Mouse (Mus musculus) midbrain, embryonic 10.5 days (tissue): ENCODE measurements around the gene Rab5a. TPM values are rescaled to one million over a fixed set of nuclear protein-coding genes. Genes with fewer than 3 reads are reported as not detected.

Experiments used
- DNase-seq: peaks from one replicate; pipeline ENCODE4 v3.0.0-alpha.2; 2017; ENCODE audit warnings: low spot score
- H3K27ac ChIP-seq: fragments of 300-500 bp; sonication (generic); replicated peaks from 2 replicates; pipeline ENCODE4 v1.5.1; 2016; ENCODE audit warnings: mild to moderate bottlenecking
- H3K27me3 ChIP-seq: fragments of 300-500 bp; sonication (generic); 2 replicates; pipeline ENCODE4 v1.6.1; 2016; ENCODE audit warnings: low read depth, mild to moderate bottlenecking; ENCODE audit not compliant: poor library complexity, severe bottlenecking
- H3K36me3 ChIP-seq: fragments of 300-500 bp; sonication (generic); 2 replicates; pipeline ENCODE4 v1.6.1; 2016; ENCODE audit warnings: mild to moderate bottlenecking, moderate library complexity
- H3K4me1 ChIP-seq: fragments of 300-500 bp; sonication (generic); 2 replicates; pipeline ENCODE4 v1.6.1; 2016
- H3K4me3 ChIP-seq: fragments of 300-500 bp; sonication (generic); 2 replicates; pipeline ENCODE4 v1.5.1; 2016; ENCODE audit warnings: mild to moderate bottlenecking, moderate library complexity
- H3K9me3 ChIP-seq: fragments of 300-500 bp; sonication (generic); replicated peaks from 2 replicates; pipeline ENCODE4 v1.6.1; 2016; ENCODE audit warnings: mild to moderate bottlenecking
- WGBS: fragments of 180-500 bp; shearing (Covaris S2); methylation state at CpG from one replicate; pipeline ENCODE4 v1.1.7; 2016; 5-methylcytosine and 5-hydroxymethylcytosine counted together
- polyA plus RNA-seq: library from polyadenylated mRNA; unstranded; fragments of >200 nt; fragmentation: Nextera tagmentation; extraction: Ambion mirVana; gene quantifications from 2 replicates; pipeline ENCODE4 v1.2.1, GENCODE M21; 2016

Gene Rab5a
- 66.3 and 68.7 TPM in 2 replicates for polyA plus RNA-seq

GRCm38 (mm10) chr17:53478858-53479603 is at the start of gene Rab5a:
TSS of gene Rab5a (plus strand) at chr17:53479234.
- Histone ChIP-seq H3K27ac (peak within 1 kb of the TSS; percentile 95), H3K4me1 (peaks cover 24% of the 10 kb centered on the region), H3K36me3 (peaks cover 7% of the 10 kb centered on the region), H3K4me3 (peak within 1 kb of the TSS; percentile 77), H3K27me3 (no peaks in the 10 kb centered on the region), H3K9me3 (no peaks in the 10 kb centered on the region)
- DNase-seq = peak; percentile 99
- under 1% methylated on average over 80 of the region's 82 CpGs for WGBS

- no peaks in the 10 kb centered on the region for H3K4me1 ChIP-seq
- H3K9me3 ChIP-seq = no peaks in the 10 kb centered on the region
- 90% methylated on average over 2 of the region's 2 CpGs for WGBS
- H3K27me3 ChIP-seq = no peaks in the 10 kb centered on the region
- no peak for DNase-seq
- H3K4me3 ChIP-seq = no peak overlapping the region
- no peaks in the 10 kb centered on the region for H3K36me3 ChIP-seq
- no peak overlapping the region for H3K27ac ChIP-seq
These were observed 22.9 kb upstream of the Rab5a start for GRCm38 (mm10) chr17:53456152-53456551.

- Histone ChIP-seq H3K9me3 (no peaks in the 10 kb centered on the region), H3K4me3 (no peak overlapping the region), H3K4me1 (no peaks in the 10 kb centered on the region), H3K27me3 (no peaks in the 10 kb centered on the region), H3K36me3 (no peaks in the 10 kb centered on the region), H3K27ac (no peak overlapping the region)
- WGBS = 71% methylated on average over 1 of the region's 1 CpGs
- DNase-seq = no peak
These were observed 22.3 kb upstream of the Rab5a start for GRCm38 (mm10) chr17:53456742-53457141.

- Histone ChIP-seq H3K36me3 (no peaks in the 10 kb centered on the region), H3K9me3 (no peaks in the 10 kb centered on the region), H3K4me1 (peaks cover 15% of the 10 kb centered on the region), H3K4me3 (peak within 1 kb of the TSS; percentile 55), H3K27ac (peak within 1 kb of the TSS; percentile 84), H3K27me3 (no peaks in the 10 kb centered on the region)
- 21% methylated on average over 26 of the region's 26 CpGs for WGBS
- peak; percentile 83 for DNase-seq
These were observed 16.2 kb upstream of the Rab5a start, which contains the start of gene Efhb for GRCm38 (mm10) chr17:53462603-53463495. TSS of gene Efhb (minus strand) at chr17:53463321.

GRCm38 (mm10) chr17:53463496-53463840 is 15.6 kb upstream of the Rab5a start:
- peak overlapping the region; percentile 84 for H3K27ac ChIP-seq

GRCm38 (mm10) chr17:53465569-53465968 is 13.5 kb upstream of the Rab5a start:
- Histone ChIP-seq H3K36me3 (no peaks in the 10 kb centered on the region), H3K4me3 (no peak overlapping the region), H3K27ac (no peak overlapping the region), H3K4me1 (peaks cover 15% of the 10 kb centered on the region), H3K9me3 (no peaks in the 10 kb centered on the region), H3K27me3 (no peaks in the 10 kb centered on the region)
- no peak for DNase-seq
- WGBS = 56% methylated on average over 4 of the region's 4 CpGs

More at GRCm38 (mm10) chr17:53463496-53463840, 15.6 kb upstream of the Rab5a start:
- WGBS = 26% methylated on average over 7 of the region's 9 CpGs
- no peaks in the 10 kb centered on the region for H3K27me3 ChIP-seq
- DNase-seq = no peak
- peaks cover 15% of the 10 kb centered on the region for H3K4me1 ChIP-seq
- H3K36me3 ChIP-seq = no peaks in the 10 kb centered on the region
- peak overlapping the region; percentile 55 for H3K4me3 ChIP-seq
- no peaks in the 10 kb centered on the region for H3K9me3 ChIP-seq

- H3K9me3 ChIP-seq = no peaks in the 10 kb centered on the region
- H3K4me1 ChIP-seq = peaks cover 3% of the 10 kb centered on the region
- no peaks in the 10 kb centered on the region for H3K36me3 ChIP-seq
- H3K4me3 ChIP-seq = no peak overlapping the region
- no peak for DNase-seq
- no peak overlapping the region for H3K27ac ChIP-seq
- no peaks in the 10 kb centered on the region for H3K27me3 ChIP-seq
These were observed 10.3 kb upstream of the Rab5a start for GRCm38 (mm10) chr17:53468697-53469096.

GRCm38 (mm10) chr17:53478066-53478857 is 772 bp upstream of the Rab5a start:
- 0 out of 2 replicates have a peak, but pooled peaks cover 3% of the 10 kb centered on the region for H3K36me3 ChIP-seq
- WGBS = 11% methylated on average over 15 of the region's 15 CpGs
- H3K4me3 ChIP-seq = peak overlapping the region; percentile 77
- no peaks in the 10 kb centered on the region for H3K27me3 ChIP-seq
- DNase-seq = no peak
- no peaks in the 10 kb centered on the region for H3K9me3 ChIP-seq
- H3K27ac ChIP-seq = peak overlapping the region; percentile 95
- peaks cover 24% of the 10 kb centered on the region for H3K4me1 ChIP-seq

GRCm38 (mm10) chr17:53479604-53480041 is 589 bp downstream of the Rab5a start:
- Histone ChIP-seq H3K9me3 (no peaks in the 10 kb centered on the region), H3K4me1 (peaks cover 24% of the 10 kb centered on the region), H3K27ac (peak overlapping the region; percentile 95), H3K36me3 (peaks cover 13% of the 10 kb centered on the region), H3K4me3 (peak overlapping the region; percentile 77), H3K27me3 (no peaks in the 10 kb centered on the region)
- peak; percentile 69 for DNase-seq
- WGBS = under 1% methylated on average over 32 of the region's 33 CpGs

- no peak overlapping the region for H3K27ac ChIP-seq
- peaks cover 24% of the 10 kb centered on the region for H3K4me1 ChIP-seq
- H3K36me3 ChIP-seq = peaks cover 21% of the 10 kb centered on the region
- H3K27me3 ChIP-seq = no peaks in the 10 kb centered on the region
- WGBS = 58% methylated on average over 7 of the region's 7 CpGs
- H3K9me3 ChIP-seq = no peaks in the 10 kb centered on the region
- DNase-seq = no peak
- peak overlapping the region; percentile 77 for H3K4me3 ChIP-seq
These were observed 1.4 kb downstream of the Rab5a start for GRCm38 (mm10) chr17:53480433-53480832.

GRCm38 (mm10) chr17:53488291-53489006 is 9.4 kb downstream of the Rab5a start:
- H3K9me3 ChIP-seq = no peaks in the 10 kb centered on the region
- no peaks in the 10 kb centered on the region for H3K4me1 ChIP-seq
- WGBS = 92% methylated on average over 4 of the region's 4 CpGs
- no peaks in the 10 kb centered on the region for H3K27me3 ChIP-seq
- DNase-seq = no peak
- no peak overlapping the region for H3K27ac ChIP-seq
- H3K36me3 ChIP-seq = peaks cover 93% of the 10 kb centered on the region
- no peak overlapping the region for H3K4me3 ChIP-seq

- no peaks in the 10 kb centered on the region for H3K4me1 ChIP-seq
- H3K27me3 ChIP-seq = no peaks in the 10 kb centered on the region
- H3K9me3 ChIP-seq = no peaks in the 10 kb centered on the region
- 87% methylated on average over 1 of the region's 1 CpGs for WGBS
- DNase-seq = no peak
- peaks cover 94% of the 10 kb centered on the region for H3K36me3 ChIP-seq
- H3K4me3 ChIP-seq = no peak overlapping the region
- H3K27ac ChIP-seq = no peak overlapping the region
These were observed 10.0 kb downstream of the Rab5a start for GRCm38 (mm10) chr17:53489007-53489378.
